Mouse (Mus musculus): ENCODE results near the gene Ktn1.

- TF ChIP-seq POLR2A (IDR thresholded peaks at IDR 0.05; ENCODE audit: borderline replicate concordance, insufficient read depth, low read length) (no peak), CTCF (IDR thresholded peaks at IDR 0.05; ENCODE audit: borderline replicate concordance, insufficient read depth, low read depth, low read length) (no peak)
Observed at GRCm38 (mm10) chr14:47668096-47668495, 19.8 kb downstream of the Ktn1 start.
